Mouse (Mus musculus) bone marrow, adult 2 months (tissue): ENCODE measurements around the gene Cacnb3. TPM values are rescaled to one million over a fixed set of nuclear protein-coding genes. Genes with fewer than 3 reads are reported as not detected.

ENCODE experiments used
- H3K27ac ChIP-seq: fragments of 200-500 bp; 2 replicates; pipeline ENCODE4 v1.5.1; 2012; ENCODE audit warnings: low read depth, mild to moderate bottlenecking, control low read depth, inconsistent platforms, low read length; ENCODE audit not compliant: control insufficient read depth, poor library complexity, insufficient read depth
- H3K4me1 ChIP-seq: fragments of 200-500 bp; 2 replicates; pipeline ENCODE4 v1.6.1; 2011; ENCODE audit warnings: low read length; ENCODE audit not compliant: control insufficient read depth, insufficient read depth
- H3K4me3 ChIP-seq: fragments of 200-500 bp; replicated peaks from 2 replicates; pipeline ENCODE3; 2011; ENCODE audit warnings: mild to moderate bottlenecking, low read depth, low read length, control low read depth; ENCODE audit not compliant: control insufficient read depth
- CTCF ChIP-seq: fragments of 200-500 bp; IDR thresholded peaks from 2 replicates; pipeline ENCODE4 v1.5.1; 2011; ENCODE audit warnings: low read length, control low read depth; ENCODE audit not compliant: control insufficient read depth, insufficient read depth
- POLR2A ChIP-seq: fragments of 200-500 bp; IDR thresholded peaks from 2 replicates; pipeline ENCODE4 v1.6.1; 2011; ENCODE audit warnings: low read depth, mild to moderate bottlenecking, control low read depth, low read length, borderline replicate concordance; ENCODE audit not compliant: control insufficient read depth
- whole genome bisulfite sequencing: fragments of 180-500 bp; shearing (Covaris S2); methylation state at CpG from one replicate; pipeline ENCODE4 v1.1.7; 2018; 5-methylcytosine and 5-hydroxymethylcytosine counted together
- polyA plus RNA-seq: library from polyadenylated mRNA; stranded (reverse); fragments of >200 nt; gene quantifications from 2 replicates; pipeline ENCODE4 v1.2.4, GENCODE M21; 2011; ENCODE audit warnings: low replicate concordance; ENCODE audit not compliant: missing spikeins, insufficient read depth, insufficient read length

The Cacnb3 gene
- polyA plus RNA-seq, 1 experiment, result 1.8 TPM

- 62% methylated on average over 12 of the region's 12 CpGs for WGBS
- peak overlapping the region; percentile 53 for H3K4me3 ChIP-seq
- H3K4me1 ChIP-seq, result peaks cover 4% of the 10 kb centered on the region
- peak overlapping the region; percentile 84 for H3K27ac ChIP-seq
- TF ChIP-seq POLR2A (no peak), CTCF (no peak)
Measured at GRCm38 (mm10) chr15:98606051-98606536, 24.5 kb upstream of the Cacnb3 start.

- H3K4me3 ChIP-seq, result peak overlapping the region; percentile 28
- 65% methylated on average over 9 of the region's 9 CpGs for WGBS
- H3K4me1 ChIP-seq, result peaks cover 4% of the 10 kb centered on the region
- H3K27ac ChIP-seq, result peak overlapping the region; percentile 84
- TF ChIP-seq POLR2A (no peak), CTCF (no peak)
Measured at GRCm38 (mm10) chr15:98606739-98607138, 23.9 kb upstream of the Cacnb3 start.

DNA sequence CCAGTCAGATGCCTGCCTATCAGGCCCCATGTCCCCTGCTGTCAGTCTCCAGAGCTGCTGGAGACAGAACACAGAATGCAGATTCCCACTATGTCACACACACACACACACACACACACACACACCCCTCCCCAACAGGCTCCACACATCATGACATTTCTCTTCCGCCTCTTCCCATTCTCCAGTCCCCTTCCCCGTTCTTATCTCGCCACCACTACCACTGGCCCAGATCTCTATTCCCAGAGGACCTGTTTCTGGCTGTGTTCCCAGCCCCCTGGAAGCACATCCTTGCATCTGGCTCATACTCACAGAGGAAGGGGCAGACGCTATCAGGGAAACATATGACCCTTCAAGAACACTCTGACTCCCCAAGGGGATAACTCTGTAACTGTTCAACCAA is 23.1 kb upstream of the Cacnb3 start:
- H3K27ac ChIP-seq, result peak overlapping the region; percentile 84
- TF ChIP-seq CTCF (no peak), POLR2A (no peak)
- peaks cover 4% of the 10 kb centered on the region for H3K4me1 ChIP-seq
- 59% methylated on average over 4 of the region's 4 CpGs for WGBS
- peak overlapping the region; percentile 54 for H3K4me3 ChIP-seq

DNA sequence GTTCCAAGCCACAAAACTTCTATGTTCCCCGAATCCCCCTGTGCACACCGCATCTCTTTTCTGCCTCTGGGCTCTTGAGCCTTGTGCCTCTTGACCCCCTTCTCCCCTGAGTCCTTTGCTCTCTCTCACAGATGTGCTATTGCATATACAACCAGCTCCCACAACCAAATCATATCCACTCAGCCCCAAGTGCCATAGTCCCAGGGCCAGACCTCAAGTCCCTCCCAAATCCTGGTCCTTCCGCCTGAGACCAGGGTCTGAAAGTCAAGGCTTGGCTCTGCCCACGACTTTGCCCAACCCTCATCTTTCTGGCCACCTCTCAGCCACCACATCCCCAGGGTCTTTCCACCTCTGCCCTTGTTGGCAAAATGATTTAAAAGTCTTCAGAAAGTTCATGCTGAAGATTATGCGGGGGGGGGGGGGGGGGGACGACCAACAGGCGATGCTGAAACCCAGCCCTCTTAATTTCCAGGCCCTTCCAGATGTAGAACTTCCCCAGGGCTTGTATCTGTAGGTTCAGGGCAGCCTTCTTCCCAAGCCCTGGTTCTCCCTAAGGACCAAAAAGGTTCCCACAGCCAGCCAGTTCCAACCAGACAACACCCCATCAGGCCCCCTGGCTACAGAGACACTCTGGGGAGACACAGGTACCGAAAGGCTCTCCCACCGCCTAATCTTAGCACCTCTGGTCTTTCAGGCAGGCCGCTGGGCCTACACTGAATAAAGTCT is 22.4 kb upstream of the Cacnb3 start:
- Histone ChIP-seq H3K4me1 (peaks cover 4% of the 10 kb centered on the region), H3K27ac (peak overlapping the region; percentile 84), H3K4me3 (peak overlapping the region; percentile 80)
- TF ChIP-seq CTCF (no peak), POLR2A (no peak)
- WGBS, result 19% methylated on average over 10 of the region's 10 CpGs

GRCm38 (mm10) chr15:98608784-98609250 is 21.8 kb upstream of the Cacnb3 start:
- H3K4me1 ChIP-seq, result peaks cover 1% of the 10 kb centered on the region
- WGBS, result under 1% methylated on average over 12 of the region's 26 CpGs
- H3K27ac ChIP-seq, result peak overlapping the region; percentile 84
- TF ChIP-seq POLR2A (peak; percentile 35; the same call in 1 of the 2 replicates), CTCF (no peak)
- H3K4me3 ChIP-seq, result peak overlapping the region; percentile 80

DNA sequence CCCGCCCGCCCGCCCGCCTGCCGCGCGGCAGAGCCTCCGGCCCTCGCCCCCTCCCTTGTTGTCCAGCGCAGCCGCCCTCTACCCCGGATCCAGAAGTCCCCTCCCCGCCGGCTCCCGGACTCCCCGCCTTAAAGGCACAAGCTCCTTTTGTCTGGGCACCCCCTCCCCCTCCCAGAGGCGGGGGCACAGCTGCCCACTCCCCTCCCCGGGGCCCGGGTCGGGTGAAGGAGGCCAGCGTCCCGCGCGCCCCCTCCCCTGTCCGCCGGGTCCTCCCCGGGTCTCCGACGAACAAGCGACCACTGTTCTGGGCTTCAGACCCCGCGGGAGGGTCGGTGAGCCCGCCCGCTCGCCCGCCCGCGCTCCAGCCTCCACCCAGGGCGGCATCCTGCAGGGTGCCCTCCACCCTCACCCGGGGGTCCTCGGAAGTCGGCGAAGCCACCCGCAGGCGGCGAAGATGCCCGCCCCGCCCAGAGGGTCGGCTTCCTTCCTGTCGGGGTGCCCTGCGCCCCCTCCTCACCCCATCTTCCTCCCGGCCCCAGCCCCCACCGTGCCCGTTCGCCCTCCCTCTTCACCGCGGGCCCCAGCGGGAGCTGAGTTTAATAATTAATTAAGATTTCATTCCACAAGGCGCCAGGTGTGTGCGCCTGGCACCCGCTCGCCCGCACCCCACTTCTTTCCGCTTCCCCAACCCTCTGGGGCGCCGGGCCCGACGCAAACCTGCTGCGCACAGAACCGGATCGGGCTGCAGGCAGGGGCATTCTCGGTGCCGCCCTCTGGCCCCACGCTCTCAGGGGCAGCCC is 21.1 kb upstream of the Cacnb3 start, which contains the start of gene Adcy6:
Adcy6 (minus strand) TSS at position 746 of the 800 bp plus-strand sequence.
- H3K27ac ChIP-seq, result peak within 1 kb of the TSS; percentile 84
- no peaks in the 10 kb centered on the region for H3K4me1 ChIP-seq
- WGBS, result 1% methylated on average over 73 of the region's 75 CpGs
- TF ChIP-seq CTCF (no peak), POLR2A (no peak)
- H3K4me3 ChIP-seq, result peak within 1 kb of the TSS; percentile 80

GRCm38 (mm10) chr15:98610131-98610633 is 20.5 kb upstream of the Cacnb3 start:
- WGBS, result 14% methylated on average over 12 of the region's 12 CpGs
- Histone ChIP-seq H3K27ac (peak overlapping the region; percentile 71), H3K4me3 (peak overlapping the region; percentile 49), H3K4me1 (no peaks in the 10 kb centered on the region)
- TF ChIP-seq POLR2A (no peak), CTCF (no peak)

DNA sequence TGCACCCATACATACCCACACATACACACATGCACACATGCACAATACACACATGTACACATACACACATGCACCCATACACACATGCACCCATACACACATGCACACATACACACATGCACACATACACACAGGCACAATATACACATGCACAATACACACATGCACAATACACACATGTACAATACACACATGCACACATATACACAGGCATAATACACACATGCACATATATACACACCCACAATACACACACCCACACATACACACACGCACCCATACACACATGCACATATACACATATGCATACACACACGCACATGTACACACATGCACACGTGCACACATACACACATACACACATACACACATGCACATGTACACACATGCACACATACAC is 18.4 kb upstream of the Cacnb3 start:
- no peak overlapping the region for H3K4me3 ChIP-seq
- 86% methylated on average over 3 of the region's 3 CpGs for WGBS
- no peaks in the 10 kb centered on the region for H3K4me1 ChIP-seq
- no peak for TF ChIP-seq CTCF
- no peak for TF ChIP-seq POLR2A
- H3K27ac ChIP-seq, result no peak overlapping the region

DNA sequence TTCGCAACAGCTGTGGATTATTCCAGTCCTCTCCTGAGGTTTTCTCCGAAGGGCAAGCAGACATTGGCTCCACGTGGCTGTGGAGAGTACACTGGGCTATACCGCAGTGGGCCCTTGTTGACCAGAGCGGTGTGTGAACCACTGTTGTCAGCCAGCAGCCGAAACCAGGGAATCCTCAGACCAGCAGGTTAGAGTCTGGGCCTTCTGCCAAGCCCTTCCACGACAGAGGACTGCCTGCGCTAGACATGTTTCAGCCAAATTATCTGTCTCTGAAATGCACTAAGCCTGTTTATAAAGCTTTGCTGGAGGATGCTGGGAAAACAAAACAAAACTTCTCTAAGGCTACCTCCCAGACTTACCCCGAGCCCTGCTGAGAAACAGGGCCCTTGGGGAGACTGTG is 16.1 kb upstream of the Cacnb3 start:
- WGBS, result 62% methylated on average over 9 of the region's 9 CpGs
- H3K4me3 ChIP-seq, result no peak overlapping the region
- no peak for TF ChIP-seq POLR2A
- TF ChIP-seq CTCF, result no peak
- H3K27ac ChIP-seq, result no peak overlapping the region
- no peaks in the 10 kb centered on the region for H3K4me1 ChIP-seq
